Mouse (Mus musculus) heart, embryonic 12.5 days (tissue): ENCODE measurements around the gene Hyal2. TPM values are rescaled to one million over a fixed set of nuclear protein-coding genes. Genes with fewer than 3 reads are reported as not detected.

Source experiments
- ATAC-seq: fragments of 200-750 bp; cut with Nextera tagmentation; 2 replicates; pipeline ENCODE4 v1.8.0; 2017; ENCODE audit warnings: moderate TSS enrichment, moderate library complexity; ENCODE audit not compliant: insufficient number of reproducible peaks, low FRiP score
- H3K27ac ChIP-seq: fragments of 300-500 bp; sonication (generic); 2 replicates; pipeline ENCODE4 v1.5.1; 2016; ENCODE audit warnings: mild to moderate bottlenecking, moderate library complexity; ENCODE audit not compliant: poor library complexity, severe bottlenecking
- H3K27me3 ChIP-seq: fragments of 300-500 bp; sonication (generic); replicated peaks from 2 replicates; pipeline ENCODE4 v1.6.1; 2016; ENCODE audit warnings: mild to moderate bottlenecking, moderate library complexity
- H3K36me3 ChIP-seq: fragments of 300-500 bp; sonication (generic); 2 replicates; pipeline ENCODE4 v1.6.1; 2016; ENCODE audit warnings: mild to moderate bottlenecking, moderate library complexity
- H3K4me1 ChIP-seq: fragments of 300-500 bp; sonication (generic); replicated peaks from 2 replicates; pipeline ENCODE4 v1.6.1; 2016; ENCODE audit warnings: mild to moderate bottlenecking
- H3K4me2 ChIP-seq: fragments of 300-500 bp; sonication (generic); 2 replicates; pipeline ENCODE4 v1.6.1; 2016; ENCODE audit warnings: mild to moderate bottlenecking, moderate library complexity
- H3K4me3 ChIP-seq: fragments of 300-500 bp; sonication (generic); 2 replicates; pipeline ENCODE4 v1.5.1; 2016; ENCODE audit warnings: mild to moderate bottlenecking
- H3K9ac ChIP-seq: fragments of 300-500 bp; sonication (generic); 2 replicates; pipeline ENCODE4 v1.6.1; 2016; ENCODE audit warnings: mild to moderate bottlenecking, moderate library complexity
- H3K9me3 ChIP-seq: fragments of 300-500 bp; sonication (generic); replicated peaks from 2 replicates; pipeline ENCODE4 v1.6.1; 2016; ENCODE audit warnings: mild to moderate bottlenecking, moderate library complexity
- WGBS: fragments of 180-500 bp; shearing (Covaris S2); methylation state at CpG from one replicate; pipeline ENCODE4 v1.1.7; 2016; 5-methylcytosine and 5-hydroxymethylcytosine counted together
- polyA plus RNA-seq: library from polyadenylated mRNA; unstranded; fragments of >200 nt; fragmentation: Nextera tagmentation; extraction: Ambion mirVana; gene quantifications from 2 replicates; pipeline ENCODE4 v1.2.1, GENCODE M21; 2016

The Hyal2 gene
- polyA plus RNA-seq, 1 experiment from 2014 or later, result 106 TPM

DNA sequence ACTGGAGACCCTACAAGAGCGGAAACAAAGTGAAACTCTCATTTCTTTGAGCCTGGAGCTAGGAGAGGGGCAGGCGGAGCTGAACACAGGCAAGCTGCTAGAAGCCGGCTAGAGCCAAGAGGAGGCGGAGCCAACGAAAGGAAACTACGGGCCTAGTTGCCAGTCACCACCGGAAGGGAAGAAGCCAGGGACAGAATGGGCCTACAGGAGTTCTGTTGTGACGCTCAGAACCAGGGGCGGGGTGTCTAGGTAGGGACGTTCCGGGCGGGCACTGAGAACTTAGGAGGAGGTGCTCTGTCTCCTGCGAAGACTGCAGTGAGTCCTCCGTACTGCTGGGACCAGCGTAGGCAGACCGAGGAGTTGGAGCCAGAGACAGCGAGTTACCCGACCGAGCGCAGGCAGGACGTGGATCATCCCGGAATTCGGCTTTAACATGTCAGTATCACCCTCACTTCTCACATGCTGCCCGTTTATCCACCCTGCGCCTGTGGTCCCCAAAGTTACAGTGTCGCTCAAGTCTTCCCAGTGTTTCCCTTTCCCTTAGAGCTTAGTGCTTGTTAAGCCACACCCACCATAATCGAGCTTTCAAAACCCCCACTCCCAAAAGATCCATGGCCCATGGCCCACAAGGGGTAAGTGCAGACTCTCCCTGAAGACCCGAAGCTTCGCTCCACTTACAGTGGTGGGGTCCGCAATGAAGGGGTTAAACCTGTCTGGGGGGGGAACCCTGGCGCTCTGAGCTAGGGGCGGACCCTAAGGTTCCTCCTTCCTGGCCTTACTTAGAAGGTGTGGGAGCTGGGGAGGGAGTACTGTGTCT lies 13.0 kb downstream of the Hyal2 start, which contains the start of gene Hyal3:
TSS of gene Hyal3 (plus strand) at position 318 of the 817 bp plus-strand sequence.
- 0% methylated on average over 32 of the region's 32 CpGs for WGBS
- Histone ChIP-seq H3K9ac (peak within 1 kb of the TSS; percentile 87), H3K9me3 (no peaks in the 10 kb centered on the region), H3K4me1 (peaks cover 38% of the 10 kb centered on the region), H3K4me2 (peak within 1 kb of the TSS; percentile 94), H3K36me3 (peaks cover 11% of the 10 kb centered on the region), H3K27ac (peak within 1 kb of the TSS; percentile 93), H3K27me3 (no peaks in the 10 kb centered on the region), H3K4me3 (peak within 1 kb of the TSS; percentile 67)
- ATAC-seq, result peak; percentile 79

- H3K4me1 ChIP-seq, result peaks cover 37% of the 10 kb centered on the region
- peaks cover 11% of the 10 kb centered on the region for H3K36me3 ChIP-seq
- peak overlapping the region; percentile 94 for H3K4me2 ChIP-seq
- H3K27me3 ChIP-seq, result no peaks in the 10 kb centered on the region
- no peaks in the 10 kb centered on the region for H3K9me3 ChIP-seq
- peak overlapping the region; percentile 87; the same call in 1 of the 2 replicates for H3K9ac ChIP-seq
- 77% methylated on average over 4 of the region's 4 CpGs for WGBS
- H3K27ac ChIP-seq, result no peak overlapping the region
- ATAC-seq, result no peak
- H3K4me3 ChIP-seq, result peak overlapping the region; percentile 67
These were observed 13.8 kb downstream of the Hyal2 start for GRCm38 (mm10) chr9:107581584-107581983.

- ATAC-seq, result no peak
- Histone ChIP-seq H3K27me3 (no peaks in the 10 kb centered on the region), H3K27ac (no peak overlapping the region), H3K4me2 (no peak overlapping the region), H3K4me1 (peaks cover 29% of the 10 kb centered on the region), H3K9me3 (no peaks in the 10 kb centered on the region), H3K4me3 (no peak overlapping the region), H3K36me3 (peaks cover 11% of the 10 kb centered on the region), H3K9ac (no peak overlapping the region)
- 85% methylated on average over 7 of the region's 7 CpGs for WGBS
These were observed 14.8 kb downstream of the Hyal2 start for GRCm38 (mm10) chr9:107582509-107583062.

- Histone ChIP-seq H3K4me1 (peaks cover 29% of the 10 kb centered on the region), H3K27ac (no peak overlapping the region), H3K9me3 (no peaks in the 10 kb centered on the region), H3K9ac (no peak overlapping the region), H3K36me3 (peaks cover 11% of the 10 kb centered on the region), H3K4me2 (no peak overlapping the region), H3K4me3 (no peak overlapping the region), H3K27me3 (no peaks in the 10 kb centered on the region)
- WGBS, result 88% methylated on average over 14 of the region's 14 CpGs
- ATAC-seq, result no peak
These were observed 15.4 kb downstream of the Hyal2 start for GRCm38 (mm10) chr9:107583174-107583573.

DNA sequence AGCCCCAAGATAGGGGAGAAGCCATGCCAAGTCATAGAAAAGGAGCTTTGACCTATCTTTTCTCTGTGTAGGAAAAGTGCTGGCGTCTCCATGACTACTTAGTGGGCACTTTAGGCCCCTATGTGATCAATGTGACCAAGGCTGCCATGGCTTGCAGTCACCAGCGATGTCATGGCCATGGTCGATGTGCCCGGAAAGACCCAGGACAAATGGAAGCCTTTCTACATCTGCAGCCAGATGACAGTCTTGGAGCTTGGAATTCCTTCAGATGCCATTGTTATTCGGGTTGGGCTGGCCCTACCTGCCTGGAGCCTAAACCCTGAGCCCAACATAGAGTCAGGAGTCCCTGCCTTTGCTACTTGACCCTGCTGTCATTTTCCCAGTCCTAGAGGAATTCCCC lies 18.8 kb downstream of the Hyal2 start:
- H3K4me1 ChIP-seq, result peaks cover 45% of the 10 kb centered on the region

DNA sequence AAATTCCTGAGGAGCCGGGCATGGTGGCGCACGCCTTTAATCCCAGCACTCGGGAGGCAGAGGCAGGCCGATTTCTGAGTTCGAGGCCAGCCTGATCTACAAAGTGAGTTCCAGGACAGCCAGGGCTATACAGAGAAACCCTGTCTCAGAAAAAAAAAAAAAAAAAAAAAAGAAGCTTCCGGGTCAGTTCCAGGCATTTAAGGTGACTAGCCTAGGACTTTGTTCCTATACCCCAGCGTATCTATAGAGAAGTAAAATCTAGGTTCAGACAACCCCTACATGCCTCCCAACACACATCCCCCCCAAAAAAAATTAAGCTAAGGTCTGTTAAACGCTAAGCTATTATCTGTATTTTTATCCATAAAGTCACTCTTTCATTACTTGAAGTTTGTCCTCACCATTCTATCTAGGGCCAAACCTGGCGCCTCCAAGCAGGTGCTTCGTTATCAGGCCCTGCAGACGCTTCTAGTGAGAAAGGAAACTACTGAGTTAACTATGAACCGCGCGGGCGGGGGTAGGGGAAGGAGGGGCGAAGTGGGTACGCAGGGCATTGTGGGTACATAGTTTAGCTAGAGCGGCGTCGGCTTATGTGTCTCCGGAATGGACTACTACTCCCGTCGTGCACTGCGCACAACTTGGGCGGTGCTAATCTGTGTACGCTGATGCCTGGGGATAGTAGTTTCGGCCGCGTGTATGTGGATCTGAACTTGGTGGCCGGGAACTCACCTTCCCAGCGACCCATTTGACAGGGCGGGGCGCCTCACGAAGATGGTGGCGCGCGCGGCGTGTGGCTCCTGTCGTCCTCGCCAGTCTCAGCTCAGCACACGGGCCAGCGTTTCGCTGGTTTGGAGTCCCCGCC lies 19.5 kb downstream of the Hyal2 start, which contains the start of gene Ifrd2:
TSS of gene Ifrd2 (plus strand) at position 669 of the 859 bp plus-strand sequence.
- WGBS, result 11% methylated on average over 46 of the region's 46 CpGs
- Histone ChIP-seq H3K27ac (peak within 1 kb of the TSS; percentile 72), H3K27me3 (no peaks in the 10 kb centered on the region), H3K9ac (peak within 1 kb of the TSS; percentile 85), H3K36me3 (peaks cover 43% of the 10 kb centered on the region), H3K9me3 (no peaks in the 10 kb centered on the region), H3K4me3 (peak within 1 kb of the TSS; percentile 84), H3K4me1 (peaks cover 38% of the 10 kb centered on the region), H3K4me2 (peak within 1 kb of the TSS; percentile 84)
- ATAC-seq, result peak; percentile 97

More for the DNA sequence above, 18.8 kb downstream of the Hyal2 start:
- Histone ChIP-seq H3K4me3 (no peak overlapping the region), H3K36me3 (peaks cover 36% of the 10 kb centered on the region), H3K9ac (no peak overlapping the region), H3K4me2 (peak overlapping the region; percentile 24), H3K9me3 (no peaks in the 10 kb centered on the region), H3K27me3 (no peaks in the 10 kb centered on the region), H3K27ac (peak overlapping the region; percentile 41)
- 87% methylated on average over 5 of the region's 5 CpGs for WGBS
- ATAC-seq, result no peak

DNA sequence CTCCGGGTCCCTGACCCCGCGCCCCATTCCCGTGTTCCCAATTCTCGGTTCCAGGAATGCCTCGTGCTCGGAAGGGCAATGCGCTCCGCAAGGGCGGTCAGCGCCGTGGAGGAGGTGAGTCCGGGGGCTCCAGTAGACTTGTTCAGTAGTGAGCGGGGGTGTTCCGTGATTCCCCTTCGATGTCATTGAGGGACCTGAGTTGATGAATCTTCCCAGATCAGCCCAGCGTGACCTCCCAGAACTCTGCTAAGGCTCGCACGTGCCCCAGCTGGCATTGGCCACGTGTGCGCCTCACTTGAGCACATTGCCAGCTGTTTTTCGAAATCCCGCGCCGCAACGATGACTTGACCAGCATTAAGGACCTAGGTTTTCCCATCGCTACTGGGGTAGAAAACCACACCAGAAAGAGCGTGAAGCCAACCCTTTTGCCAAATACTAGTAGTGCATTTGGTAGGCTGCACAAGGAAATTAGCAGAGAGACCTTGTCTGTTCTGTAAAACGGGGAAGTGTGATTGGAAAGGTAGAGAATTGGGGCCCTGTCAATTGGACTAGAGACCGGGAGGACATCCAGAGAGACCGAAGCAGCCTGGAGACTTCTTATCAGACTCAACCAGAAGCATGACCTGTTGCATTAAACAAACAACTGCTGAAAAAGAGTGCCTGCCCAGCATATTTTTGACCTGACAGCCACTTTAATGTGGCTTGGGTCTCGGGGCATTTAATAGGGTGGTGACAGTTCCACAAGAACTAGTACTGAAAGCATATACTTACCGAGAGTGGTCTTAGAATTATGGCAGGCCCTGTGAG lies 20.3 kb downstream of the Hyal2 start:
- WGBS, result 1% methylated on average over 33 of the region's 33 CpGs
- no peaks in the 10 kb centered on the region for H3K9me3 ChIP-seq
- H3K27ac ChIP-seq, result peak overlapping the region; percentile 72
- H3K4me3 ChIP-seq, result peak overlapping the region; percentile 84
- H3K4me2 ChIP-seq, result peak overlapping the region; percentile 84
- ATAC-seq, result peak; percentile 6; the same call in 1 of the 2 replicates
- peaks cover 49% of the 10 kb centered on the region for H3K36me3 ChIP-seq
- no peaks in the 10 kb centered on the region for H3K27me3 ChIP-seq
- peaks cover 45% of the 10 kb centered on the region for H3K4me1 ChIP-seq
- H3K9ac ChIP-seq, result peak overlapping the region; percentile 85

DNA sequence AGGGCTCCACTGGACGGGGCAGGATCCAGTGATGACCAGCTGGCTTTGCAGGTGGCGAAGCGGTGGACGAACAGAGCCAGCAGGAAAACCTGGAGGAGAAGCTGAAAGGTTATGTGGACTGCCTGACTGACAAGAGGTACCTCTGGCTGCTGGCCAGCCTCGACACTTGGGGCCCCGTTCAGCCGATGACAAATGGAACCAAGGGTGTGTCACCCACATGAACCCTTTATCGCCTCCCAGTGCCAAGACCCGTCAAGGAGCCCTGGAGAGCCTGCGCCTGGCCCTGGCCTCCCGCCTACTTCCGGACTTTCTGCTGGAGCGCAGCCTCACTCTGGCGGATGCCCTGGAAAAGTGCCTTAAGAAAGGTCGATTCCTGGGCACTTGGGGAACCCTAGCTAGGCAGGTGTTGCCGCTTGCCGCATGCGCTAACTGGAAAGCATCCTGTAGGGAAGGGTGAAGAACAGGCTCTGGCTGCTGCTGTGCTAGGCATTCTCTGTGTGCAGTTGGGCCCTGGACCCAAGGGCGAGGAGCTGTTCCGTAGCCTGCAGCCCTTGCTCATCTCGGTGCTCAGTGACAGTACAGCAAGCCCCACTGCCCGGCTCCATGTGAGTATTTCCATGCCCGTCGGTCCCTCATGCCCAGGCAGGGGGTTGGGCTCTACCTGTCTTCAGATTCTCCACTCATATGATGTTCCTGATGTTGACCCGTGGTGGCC lies 22.5 kb downstream of the Hyal2 start:
- peak overlapping the region; percentile 21; the same call in 1 of the 2 replicates for H3K9ac ChIP-seq
- H3K4me2 ChIP-seq, result peak overlapping the region; percentile 84
- peaks cover 55% of the 10 kb centered on the region for H3K4me1 ChIP-seq
- no peaks in the 10 kb centered on the region for H3K27me3 ChIP-seq
- H3K27ac ChIP-seq, result peak overlapping the region; percentile 58
- no peaks in the 10 kb centered on the region for H3K9me3 ChIP-seq
- 0 out of 2 replicates have a peak overlapping the region, but pooled peaks have one; percentile 84 for H3K4me3 ChIP-seq
- no peak for ATAC-seq
- WGBS, result 74% methylated on average over 25 of the region's 25 CpGs
- H3K36me3 ChIP-seq, result peaks cover 56% of the 10 kb centered on the region

- no peak overlapping the region for H3K4me2 ChIP-seq
- ATAC-seq, result no peak
- no peaks in the 10 kb centered on the region for H3K9me3 ChIP-seq
- H3K4me3 ChIP-seq, result no peak overlapping the region
- no peak overlapping the region; the same call in 1 of the 2 replicates for H3K9ac ChIP-seq
- H3K36me3 ChIP-seq, result peaks cover 56% of the 10 kb centered on the region
- H3K27me3 ChIP-seq, result no peaks in the 10 kb centered on the region
- H3K27ac ChIP-seq, result no peak overlapping the region
- peaks cover 55% of the 10 kb centered on the region for H3K4me1 ChIP-seq
- 91% methylated on average over 6 of the region's 6 CpGs for WGBS
These were observed 23.0 kb downstream of the Hyal2 start for GRCm38 (mm10) chr9:107590773-107591060.
